Mouse (Mus musculus): Measurements from ENCODE around the gene Daglb. TPM values are rescaled to one million over a fixed set of nuclear protein-coding genes. Genes with fewer than 3 reads are reported as not detected.

Gene Daglb
- 11.9 and 13.3 TPM in 2 replicates for polyA plus RNA-seq (2015; fragmentation: Nextera tagmentation; extraction: Ambion mirVana)

DNA sequence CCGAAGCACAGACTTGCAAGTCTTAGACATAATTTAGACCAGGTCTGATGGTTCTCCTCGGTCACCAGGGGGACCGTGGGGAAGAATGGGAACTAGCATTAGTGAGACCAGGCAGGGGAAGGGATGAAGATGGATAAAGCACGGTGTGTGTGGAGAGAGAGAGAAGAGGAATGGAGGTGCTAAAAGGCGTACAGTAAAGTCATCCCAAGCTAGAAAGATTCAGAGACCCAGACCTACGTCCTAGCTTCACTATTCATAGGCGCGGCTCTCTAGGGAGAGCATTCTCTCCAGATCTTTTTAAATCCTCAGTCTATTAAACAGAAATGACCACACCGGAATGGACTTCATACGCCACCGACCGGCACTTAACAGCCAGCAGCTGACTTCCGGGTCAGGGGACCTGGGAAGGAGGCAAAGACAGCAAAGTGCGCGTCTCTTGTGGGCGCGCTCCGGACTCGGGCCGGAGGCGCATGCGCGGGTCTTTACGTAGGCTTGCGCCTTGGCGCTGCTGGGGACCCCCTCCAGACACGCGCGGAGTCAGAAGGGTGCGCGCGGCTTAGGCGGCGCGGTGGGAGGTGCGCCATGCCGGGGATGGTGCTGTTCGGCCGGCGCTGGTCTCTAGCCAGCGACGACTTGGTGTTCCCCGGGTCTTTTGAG lies at the start of gene Daglb:
Gene Daglb, plus strand, starts transcription at position 485 of the 657 bp plus-strand sequence.
- under 1% methylated on average over 43 of the region's 43 CpGs for WGBS
- peak within 1 kb of the TSS; percentile 71 for H3K4me3 ChIP-seq (replicated peaks)

DNA sequence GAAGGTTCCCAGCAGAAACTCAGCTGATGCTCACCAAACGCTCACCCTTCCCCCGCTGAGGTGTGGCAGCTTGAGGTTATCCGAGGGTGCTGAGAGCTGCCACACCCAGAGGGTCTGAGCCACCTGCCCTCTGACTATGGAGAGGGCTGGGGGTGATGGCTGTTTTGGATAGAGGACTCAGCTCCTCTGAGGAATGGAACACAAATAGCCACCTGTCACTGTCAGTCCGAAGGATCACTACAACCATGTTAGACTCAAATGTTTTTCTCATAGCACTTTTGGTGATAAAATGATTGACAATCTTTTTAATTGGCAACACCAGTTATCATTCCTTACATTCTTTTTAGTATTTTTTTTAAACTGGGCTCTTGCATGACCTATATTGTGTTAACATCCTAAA lies 42.9 kb upstream of the Daglb start:
- H3K4me3 ChIP-seq (replicated peaks), result no peak overlapping the region
- no peak overlapping the region; the same call in 1 of the 2 replicates for H3K9ac ChIP-seq
- ATAC-seq (ENCODE audit: insufficient number of reproducible peaks, low FRiP score, low TSS enrichment, low read depth), result no peak
- H3K27me3 ChIP-seq, result no peaks in the 10 kb centered on the region
- H3K36me3 ChIP-seq, result peaks cover 57% of the 10 kb centered on the region
- no peaks in the 10 kb centered on the region for H3K9me3 ChIP-seq (replicated peaks)
- no peaks in the 10 kb centered on the region for H3K4me1 ChIP-seq
- WGBS, result 73% methylated on average over 4 of the region's 4 CpGs
- no peak overlapping the region for H3K27ac ChIP-seq (replicated peaks)
- no peak overlapping the region for H3K4me2 ChIP-seq (replicated peaks)

More for the DNA sequence above, at the start of gene Daglb:
- Histone ChIP-seq H3K9me3 (replicated peaks) (no peaks in the 10 kb centered on the region), H3K9ac (peak within 1 kb of the TSS; percentile 54), H3K4me2 (replicated peaks) (peak within 1 kb of the TSS; percentile 88), H3K27ac (replicated peaks) (peak within 1 kb of the TSS; percentile 45), H3K36me3 (peaks cover 9% of the 10 kb centered on the region), H3K4me1 (peaks cover 18% of the 10 kb centered on the region; the same call in 1 of the 2 replicates), H3K27me3 (no peaks in the 10 kb centered on the region)
- peak; percentile 94 for ATAC-seq (ENCODE audit: insufficient number of reproducible peaks, low FRiP score, low TSS enrichment, low read depth)

DNA sequence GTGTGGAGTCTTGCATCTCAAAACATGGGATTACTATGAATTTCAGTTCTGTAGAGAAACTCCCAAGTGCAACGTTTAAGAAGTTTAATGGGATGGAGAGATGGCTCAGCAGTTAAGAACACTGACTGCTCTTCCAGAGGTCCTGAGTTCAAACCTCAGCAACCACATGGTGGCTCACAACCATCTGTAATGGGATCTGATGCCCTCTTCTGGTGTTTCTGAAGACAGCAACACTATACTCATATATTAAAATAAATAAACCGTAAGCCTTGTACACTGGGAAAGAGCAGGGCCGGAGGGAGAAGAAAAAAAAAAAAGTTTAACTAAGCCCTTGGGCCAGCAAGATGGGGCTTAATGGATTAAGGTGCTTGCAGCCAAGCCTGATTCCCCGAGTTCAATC lies 41.4 kb upstream of the Daglb start:
- 82% methylated on average over 4 of the region's 4 CpGs for WGBS
- no peaks in the 10 kb centered on the region for H3K9me3 ChIP-seq (replicated peaks)
- no peaks in the 10 kb centered on the region for H3K4me1 ChIP-seq
- no peak overlapping the region for H3K4me3 ChIP-seq (replicated peaks)
- H3K27ac ChIP-seq (replicated peaks), result no peak overlapping the region
- ATAC-seq (ENCODE audit: insufficient number of reproducible peaks, low FRiP score, low TSS enrichment, low read depth), result no peak
- H3K9ac ChIP-seq, result no peak overlapping the region
- peaks cover 44% of the 10 kb centered on the region for H3K36me3 ChIP-seq
- H3K4me2 ChIP-seq (replicated peaks), result no peak overlapping the region
- no peaks in the 10 kb centered on the region for H3K27me3 ChIP-seq

DNA sequence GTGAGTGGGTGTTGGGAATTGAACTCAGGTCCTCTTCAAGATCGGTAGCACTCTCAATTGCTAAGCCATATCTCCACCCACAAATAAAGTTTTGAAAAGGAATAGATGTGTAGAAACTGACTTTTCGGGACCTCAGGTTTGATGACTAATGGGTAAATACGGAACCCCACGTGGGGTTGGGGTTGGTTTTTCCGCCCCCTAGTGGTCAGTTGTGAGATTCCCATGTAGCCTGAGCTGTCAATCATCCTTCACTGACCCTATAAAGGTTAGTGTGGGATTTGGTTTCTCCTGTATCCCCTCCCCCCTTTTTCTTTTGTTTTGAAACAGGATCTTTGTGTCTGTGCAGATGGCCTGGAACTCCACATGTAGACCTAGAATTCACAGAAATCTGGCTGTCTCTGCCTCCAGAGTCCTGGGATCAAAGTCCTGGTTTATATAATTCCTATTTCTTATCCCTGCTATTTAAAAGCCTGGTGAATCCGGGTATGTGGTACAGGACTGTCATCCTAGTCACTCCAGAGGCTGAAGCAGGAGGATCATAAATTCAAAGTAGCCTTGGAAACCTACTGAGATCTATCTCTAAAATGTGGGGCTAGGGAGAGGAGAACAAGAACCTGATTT lies 40.4 kb upstream of the Daglb start:
- WGBS, result 25% methylated on average over 6 of the region's 6 CpGs

DNA sequence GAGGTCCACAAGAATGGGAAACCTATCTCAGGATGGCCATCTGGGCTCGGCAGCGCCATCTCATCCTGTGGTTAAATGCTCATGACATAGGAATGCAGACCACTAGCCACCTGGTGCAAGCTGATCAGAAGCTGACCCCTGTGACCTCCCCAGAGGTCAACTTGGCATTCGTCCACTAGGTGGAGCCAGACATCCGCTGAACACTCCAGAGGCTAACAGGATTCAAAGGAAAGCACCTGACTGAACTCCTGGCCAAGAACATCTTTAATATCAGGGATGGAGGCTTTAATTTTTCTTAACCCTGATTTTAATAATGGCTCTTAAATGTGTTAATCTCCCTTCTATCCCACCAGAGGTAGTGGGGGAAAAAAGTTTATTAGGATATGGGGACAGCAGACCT lies 30.0 kb upstream of the Daglb start:
- Histone ChIP-seq H3K27me3 (no peaks in the 10 kb centered on the region), H3K4me2 (replicated peaks) (no peak overlapping the region), H3K4me3 (replicated peaks) (no peak overlapping the region), H3K9me3 (replicated peaks) (no peaks in the 10 kb centered on the region), H3K36me3 (no peaks in the 10 kb centered on the region), H3K27ac (replicated peaks) (no peak overlapping the region), H3K4me1 (no peaks in the 10 kb centered on the region), H3K9ac (no peak overlapping the region)
- 3% methylated on average over 4 of the region's 4 CpGs for WGBS
- no peak for ATAC-seq (ENCODE audit: insufficient number of reproducible peaks, low FRiP score, low TSS enrichment, low read depth)

More for the DNA sequence above, 40.4 kb upstream of the Daglb start:
- no peak overlapping the region for H3K4me2 ChIP-seq (replicated peaks)
- H3K4me1 ChIP-seq, result no peaks in the 10 kb centered on the region
- no peaks in the 10 kb centered on the region for H3K9me3 ChIP-seq (replicated peaks)
- no peak for ATAC-seq (ENCODE audit: insufficient number of reproducible peaks, low FRiP score, low TSS enrichment, low read depth)
- no peaks in the 10 kb centered on the region for H3K27me3 ChIP-seq
- no peak overlapping the region for H3K9ac ChIP-seq
- H3K27ac ChIP-seq (replicated peaks), result no peak overlapping the region
- no peak overlapping the region for H3K4me3 ChIP-seq (replicated peaks)
- H3K36me3 ChIP-seq, result peaks cover 34% of the 10 kb centered on the region

DNA sequence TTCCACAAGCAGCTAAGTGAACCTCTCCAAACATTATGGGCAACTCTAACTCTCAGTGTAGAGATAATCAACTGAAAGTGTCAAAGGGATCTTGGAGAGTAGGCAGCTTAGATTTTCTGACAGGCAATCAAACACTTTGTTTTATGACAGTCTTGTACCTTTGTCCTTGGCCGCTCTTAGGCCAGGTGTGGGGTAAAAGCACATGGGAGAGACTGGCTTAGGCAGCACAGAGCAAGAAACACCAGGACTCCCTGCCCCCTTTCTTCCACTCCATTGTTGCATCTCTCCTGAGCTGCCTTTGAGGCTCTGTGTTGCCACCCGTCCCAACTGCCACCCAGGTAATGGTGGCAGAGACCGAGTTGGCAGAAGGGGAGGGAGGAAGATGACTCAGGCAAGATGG lies 23.1 kb upstream of the Daglb start:
- no peaks in the 10 kb centered on the region for H3K27me3 ChIP-seq
- no peak overlapping the region for H3K4me2 ChIP-seq (replicated peaks)
- WGBS, result 83% methylated on average over 3 of the region's 3 CpGs
- ATAC-seq (ENCODE audit: insufficient number of reproducible peaks, low FRiP score, low TSS enrichment, low read depth), result no peak
- no peaks in the 10 kb centered on the region for H3K4me1 ChIP-seq
- H3K9ac ChIP-seq, result no peak overlapping the region
- H3K36me3 ChIP-seq, result no peaks in the 10 kb centered on the region
- no peaks in the 10 kb centered on the region for H3K9me3 ChIP-seq (replicated peaks)
- no peak overlapping the region for H3K27ac ChIP-seq (replicated peaks)
- no peak overlapping the region for H3K4me3 ChIP-seq (replicated peaks)

DNA sequence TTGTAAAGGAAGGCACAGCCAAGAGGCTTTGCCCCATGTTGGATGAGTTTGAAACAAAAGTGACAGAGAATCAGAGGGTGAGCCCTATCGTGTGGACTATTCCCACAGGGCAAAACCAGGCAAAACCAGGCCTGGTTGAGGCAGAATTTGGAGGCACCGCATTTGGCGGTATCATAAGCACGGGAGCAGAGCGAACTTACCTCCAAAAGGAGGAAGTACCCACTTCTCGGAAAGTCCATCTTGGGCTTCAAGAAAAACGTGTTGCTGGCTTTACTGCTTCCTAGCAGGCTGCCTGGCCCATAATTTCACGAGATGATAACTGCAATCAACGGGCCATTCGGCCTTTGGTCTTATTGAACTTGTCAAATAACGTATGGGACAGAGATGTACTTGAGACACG lies 22.6 kb upstream of the Daglb start:
- 85% methylated on average over 12 of the region's 12 CpGs for WGBS

DNA sequence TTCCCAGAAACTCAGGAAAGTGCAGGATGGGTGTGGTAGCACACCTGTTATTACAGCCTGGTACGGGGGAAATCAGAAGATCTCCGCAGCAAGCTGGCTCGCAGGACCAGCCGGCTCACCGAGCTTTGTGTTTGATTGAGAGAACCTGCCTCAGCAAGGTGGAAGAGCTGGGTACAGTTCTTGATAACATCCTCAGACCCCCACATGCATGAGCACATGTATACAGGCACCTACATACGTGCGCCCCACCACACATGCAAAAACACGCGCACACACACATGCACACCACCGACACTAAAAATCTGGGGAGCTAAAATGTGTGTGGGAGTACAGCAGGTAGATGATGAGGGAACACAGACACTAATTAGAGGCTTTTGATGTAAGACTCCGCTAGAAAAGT lies 713 bp upstream of the Daglb start:
- H3K27me3 ChIP-seq, result no peaks in the 10 kb centered on the region
- peaks cover 18% of the 10 kb centered on the region; the same call in 1 of the 2 replicates for H3K4me1 ChIP-seq
- peak overlapping the region; percentile 88 for H3K4me2 ChIP-seq (replicated peaks)
- no peak overlapping the region for H3K27ac ChIP-seq (replicated peaks)
- peak overlapping the region; percentile 71 for H3K4me3 ChIP-seq (replicated peaks)
- H3K36me3 ChIP-seq, result peaks cover 8% of the 10 kb centered on the region
- H3K9me3 ChIP-seq (replicated peaks), result no peaks in the 10 kb centered on the region
- no peak for ATAC-seq (ENCODE audit: insufficient number of reproducible peaks, low FRiP score, low TSS enrichment, low read depth)
- H3K9ac ChIP-seq, result peak overlapping the region; percentile 54; the same call in 1 of the 2 replicates
- WGBS, result 66% methylated on average over 11 of the region's 11 CpGs

More for the DNA sequence above, 22.6 kb upstream of the Daglb start:
- no peak overlapping the region for H3K27ac ChIP-seq (replicated peaks)
- no peak for ATAC-seq (ENCODE audit: insufficient number of reproducible peaks, low FRiP score, low TSS enrichment, low read depth)
- H3K4me2 ChIP-seq (replicated peaks), result no peak overlapping the region
- no peaks in the 10 kb centered on the region for H3K36me3 ChIP-seq
- no peak overlapping the region for H3K9ac ChIP-seq
- H3K4me1 ChIP-seq, result no peaks in the 10 kb centered on the region
- no peaks in the 10 kb centered on the region for H3K9me3 ChIP-seq (replicated peaks)
- no peaks in the 10 kb centered on the region for H3K27me3 ChIP-seq
- no peak overlapping the region for H3K4me3 ChIP-seq (replicated peaks)

DNA sequence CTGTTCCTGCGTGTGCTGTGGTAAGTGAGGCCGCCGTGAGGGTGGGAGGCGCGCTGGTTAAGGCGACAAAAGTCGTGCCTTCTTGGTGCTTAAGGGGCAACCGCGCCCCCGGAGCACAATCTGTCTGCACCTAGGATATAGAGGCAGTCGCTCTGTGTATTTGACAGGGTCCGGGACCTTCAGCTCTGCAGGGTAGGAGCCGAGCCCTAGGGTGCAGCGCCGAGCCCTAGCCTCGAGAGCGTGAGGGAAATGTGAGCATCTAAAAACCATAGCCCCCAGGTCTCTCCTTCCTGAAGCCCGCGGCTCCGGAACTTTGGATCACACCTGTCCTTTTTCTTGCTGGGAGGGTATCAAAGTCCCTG lies 354 bp downstream of the Daglb start:
- peak overlapping the region; percentile 45 for H3K27ac ChIP-seq (replicated peaks)
- peak overlapping the region; percentile 88 for H3K4me2 ChIP-seq (replicated peaks)
- H3K9ac ChIP-seq, result peak overlapping the region; percentile 54
- ATAC-seq (ENCODE audit: insufficient number of reproducible peaks, low FRiP score, low TSS enrichment, low read depth), result no peak; the same call in 1 of the 2 replicates
- H3K27me3 ChIP-seq, result no peaks in the 10 kb centered on the region
- H3K9me3 ChIP-seq (replicated peaks), result no peaks in the 10 kb centered on the region
- H3K4me1 ChIP-seq, result peaks cover 18% of the 10 kb centered on the region; the same call in 1 of the 2 replicates
- H3K4me3 ChIP-seq (replicated peaks), result peak overlapping the region; percentile 71
- H3K36me3 ChIP-seq, result peaks cover 9% of the 10 kb centered on the region
- WGBS, result under 1% methylated on average over 20 of the region's 20 CpGs

DNA sequence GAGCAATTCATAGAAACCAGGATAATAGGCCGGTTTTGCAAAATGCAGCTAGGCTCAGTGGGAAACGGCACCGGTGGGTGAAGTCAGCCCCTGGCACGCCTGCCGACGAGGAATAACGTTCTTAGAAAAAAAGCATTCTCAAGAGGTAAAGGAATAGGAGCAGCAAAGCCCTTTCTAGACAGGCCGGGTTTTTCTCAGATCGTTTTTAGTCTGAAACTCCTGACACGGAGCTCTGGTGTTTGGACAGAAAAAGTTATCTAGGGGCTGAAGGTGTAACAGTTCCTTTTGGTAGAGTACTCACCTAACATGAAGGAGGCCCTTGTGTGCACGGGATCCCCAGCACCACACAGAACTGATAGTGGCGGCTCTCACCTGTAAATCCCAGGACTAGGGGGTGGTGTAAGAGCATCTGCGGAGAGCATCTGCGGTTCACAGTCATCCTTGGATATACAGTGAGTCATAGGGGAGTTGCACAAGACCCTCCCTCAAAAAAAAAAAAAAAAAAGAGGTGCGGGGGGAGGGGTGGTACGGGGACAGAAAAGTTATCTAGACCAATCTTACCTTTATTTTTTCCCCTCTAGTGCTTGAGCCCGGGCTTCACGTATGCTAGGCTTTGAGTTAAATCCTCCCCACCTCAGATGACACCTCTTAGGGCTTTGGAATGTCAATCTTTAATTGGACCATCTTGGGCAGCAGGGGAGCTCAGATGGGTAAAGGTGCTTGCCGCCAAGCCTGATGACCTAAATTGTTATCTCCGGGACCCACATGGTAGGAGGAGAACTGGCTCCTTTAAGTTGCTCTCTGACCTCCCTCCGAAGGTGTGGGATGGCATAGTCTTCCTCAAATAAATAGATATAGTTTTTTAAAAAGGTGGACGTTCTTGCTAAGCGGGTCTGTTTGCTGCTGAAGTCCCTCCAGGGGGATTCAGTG lies 1.0 kb downstream of the Daglb start:
- no peaks in the 10 kb centered on the region for H3K9me3 ChIP-seq (replicated peaks)
- H3K27me3 ChIP-seq, result no peaks in the 10 kb centered on the region
- H3K27ac ChIP-seq (replicated peaks), result no peak overlapping the region
- H3K4me1 ChIP-seq, result peaks cover 18% of the 10 kb centered on the region; the same call in 1 of the 2 replicates
- peak overlapping the region; percentile 71 for H3K4me3 ChIP-seq (replicated peaks)
- peak overlapping the region; percentile 88 for H3K4me2 ChIP-seq (replicated peaks)
- peaks cover 9% of the 10 kb centered on the region for H3K36me3 ChIP-seq
- WGBS, result 31% methylated on average over 23 of the region's 23 CpGs
- H3K9ac ChIP-seq, result peak overlapping the region; percentile 54; the same call in 1 of the 2 replicates
- no peak for ATAC-seq (ENCODE audit: insufficient number of reproducible peaks, low FRiP score, low TSS enrichment, low read depth)
